Mouse (Mus musculus): ENCODE results near the gene Car6. TPM values are rescaled to one million over a fixed set of nuclear protein-coding genes. Genes with fewer than 3 reads are reported as not detected.

The Car6 gene
- total and polyA plus RNA-seq, 2 experiments from 2014 or later: not detected

DNA sequence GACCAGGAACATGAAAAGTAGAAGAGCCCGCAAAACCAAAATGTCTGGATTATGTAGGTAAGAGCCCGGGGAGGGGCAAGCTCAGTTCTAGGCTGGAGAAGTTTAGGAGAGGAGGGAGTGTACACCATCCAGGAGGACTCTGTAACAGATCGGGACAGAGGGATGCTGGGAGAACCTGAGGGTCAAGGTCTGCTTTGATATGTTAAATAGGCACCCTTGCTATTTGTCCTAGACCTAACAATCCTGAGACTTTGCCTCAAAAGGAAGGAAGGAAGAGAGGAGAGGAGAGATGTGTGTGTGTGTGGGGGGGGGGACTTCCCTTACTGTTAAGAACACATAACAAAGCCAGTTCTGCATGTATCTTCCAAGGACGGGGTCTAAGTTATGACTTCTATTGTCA is 45.8 kb downstream of the Car6 start:
- H3K9me3 ChIP-seq (replicated peaks; ENCODE audit: control insufficient read depth, low read length): no peaks in the 10 kb centered on the region
- no peak for ATAC-seq (ENCODE audit: insufficient read depth, low read depth)
- H3K4me2 ChIP-seq (ENCODE audit: low read depth, low read length): no peak overlapping the region
- no peaks in the 10 kb centered on the region for H3K27me3 ChIP-seq (ENCODE audit: control insufficient read depth, insufficient read depth, low read length)
- no peak overlapping the region for H3K27ac ChIP-seq (ENCODE audit: low read depth)
- H3K36me3 ChIP-seq (replicated peaks; ENCODE audit: control insufficient read depth, insufficient read depth, low read length): no peaks in the 10 kb centered on the region
- H3K9ac ChIP-seq (replicated peaks; ENCODE audit: low read depth, low read length): no peak overlapping the region
- WGBS: 80% methylated on average over 4 of the region's 4 CpGs
- no peaks in the 10 kb centered on the region for H3K4me1 ChIP-seq (ENCODE audit: control insufficient read depth, insufficient read depth)
- TF ChIP-seq CTCF (IDR thresholded peaks at IDR 0.05; ENCODE audit: low read depth) (no peak), EP300 (IDR thresholded peaks at IDR 0.05; ENCODE audit: low read depth) (no peak)
- no peak overlapping the region for H3K4me3 ChIP-seq (ENCODE audit: low read depth, low read length)
- DNase-seq (ENCODE audit: low spot score): no peak

DNA sequence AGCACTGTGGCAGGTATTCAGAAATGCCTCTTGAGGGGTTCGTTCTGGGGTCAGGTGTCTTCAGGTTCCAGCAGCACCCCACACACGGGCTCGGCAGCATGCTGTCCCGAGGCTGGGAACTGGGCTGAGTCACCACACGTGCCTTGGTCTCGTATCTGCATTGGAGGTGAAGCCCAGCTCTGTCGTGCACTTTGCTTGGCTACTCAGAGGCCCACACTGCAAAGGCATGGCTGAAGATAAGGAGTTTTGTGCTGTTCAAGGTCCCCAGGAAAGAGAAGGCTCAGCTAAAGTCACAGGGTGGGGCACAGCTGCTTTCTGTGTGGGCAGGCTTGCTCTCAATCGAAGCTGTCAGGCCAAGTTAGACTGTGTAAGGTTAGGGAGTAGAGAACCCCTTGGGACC is 48.6 kb downstream of the Car6 start:
- Histone ChIP-seq H3K27ac (ENCODE audit: low read depth) (no peak overlapping the region), H3K4me1 (ENCODE audit: control insufficient read depth, insufficient read depth) (no peaks in the 10 kb centered on the region), H3K36me3 (replicated peaks; ENCODE audit: control insufficient read depth, insufficient read depth, low read length) (no peaks in the 10 kb centered on the region), H3K4me3 (ENCODE audit: low read depth, low read length) (no peak overlapping the region), H3K4me2 (ENCODE audit: low read depth, low read length) (no peak overlapping the region), H3K27me3 (ENCODE audit: control insufficient read depth, insufficient read depth, low read length) (no peaks in the 10 kb centered on the region), H3K9me3 (replicated peaks; ENCODE audit: control insufficient read depth, low read length) (no peaks in the 10 kb centered on the region), H3K9ac (replicated peaks; ENCODE audit: low read depth, low read length) (no peak overlapping the region)
- ATAC-seq (ENCODE audit: insufficient read depth, low read depth) (peak; percentile 47; the same call in 1 of the 2 replicates), DNase-seq (ENCODE audit: low spot score) (no peak)
- WGBS: 40% methylated on average over 8 of the region's 8 CpGs
- TF ChIP-seq EP300 (IDR thresholded peaks at IDR 0.05; ENCODE audit: low read depth) (no peak), CTCF (IDR thresholded peaks at IDR 0.05; ENCODE audit: low read depth) (no peak)

- WGBS: 78% methylated on average over 7 of the region's 7 CpGs
- ATAC-seq (ENCODE audit: insufficient read depth, low read depth) (no peak), DNase-seq (ENCODE audit: low spot score) (no peak)
- Histone ChIP-seq H3K27me3 (ENCODE audit: control insufficient read depth, insufficient read depth, low read length) (no peaks in the 10 kb centered on the region), H3K9ac (replicated peaks; ENCODE audit: low read depth, low read length) (no peak overlapping the region), H3K4me1 (ENCODE audit: control insufficient read depth, insufficient read depth) (no peaks in the 10 kb centered on the region), H3K36me3 (replicated peaks; ENCODE audit: control insufficient read depth, insufficient read depth, low read length) (no peaks in the 10 kb centered on the region), H3K4me2 (ENCODE audit: low read depth, low read length) (no peak overlapping the region), H3K9me3 (replicated peaks; ENCODE audit: control insufficient read depth, low read length) (no peaks in the 10 kb centered on the region), H3K27ac (ENCODE audit: low read depth) (no peak overlapping the region), H3K4me3 (ENCODE audit: low read depth, low read length) (no peak overlapping the region)
- TF ChIP-seq CTCF (IDR thresholded peaks at IDR 0.05; ENCODE audit: low read depth) (no peak), EP300 (IDR thresholded peaks at IDR 0.05; ENCODE audit: low read depth) (no peak)
These were observed 50.1 kb downstream of the Car6 start for GRCm38 (mm10) chr4:150151045-150151444.

DNA sequence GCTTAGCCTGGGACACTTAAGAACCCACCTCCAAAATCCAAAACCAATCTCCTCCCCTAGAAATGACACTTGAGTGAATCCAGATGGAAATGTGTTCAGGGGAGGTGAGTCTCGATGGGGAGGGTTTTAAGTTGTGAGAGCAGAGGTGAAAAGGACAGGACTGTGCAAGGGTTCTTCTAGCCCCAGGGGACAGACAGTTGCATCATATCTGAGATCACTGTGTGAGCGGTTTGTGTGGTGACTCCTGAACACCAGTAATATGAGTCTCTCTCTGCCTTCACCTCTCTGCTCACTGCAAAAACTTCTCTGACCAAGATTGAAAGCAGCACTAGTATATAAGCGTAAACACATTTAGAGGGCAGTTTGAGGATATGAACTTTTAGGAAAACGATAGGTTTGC is 54.8 kb downstream of the Car6 start:
- H3K9ac ChIP-seq (replicated peaks; ENCODE audit: low read depth, low read length): no peak overlapping the region
- no peak overlapping the region for H3K4me3 ChIP-seq (ENCODE audit: low read depth, low read length)
- H3K27ac ChIP-seq (ENCODE audit: low read depth): no peak overlapping the region
- H3K9me3 ChIP-seq (replicated peaks; ENCODE audit: control insufficient read depth, low read length): no peaks in the 10 kb centered on the region
- H3K36me3 ChIP-seq (replicated peaks; ENCODE audit: control insufficient read depth, insufficient read depth, low read length): no peaks in the 10 kb centered on the region
- no peak for DNase-seq (ENCODE audit: low spot score)
- H3K4me1 ChIP-seq (ENCODE audit: control insufficient read depth, insufficient read depth): no peaks in the 10 kb centered on the region
- H3K4me2 ChIP-seq (ENCODE audit: low read depth, low read length): no peak overlapping the region
- H3K27me3 ChIP-seq (ENCODE audit: control insufficient read depth, insufficient read depth, low read length): no peaks in the 10 kb centered on the region
- TF ChIP-seq CTCF (IDR thresholded peaks at IDR 0.05; ENCODE audit: low read depth) (no peak), EP300 (IDR thresholded peaks at IDR 0.05; ENCODE audit: low read depth) (no peak)
- WGBS: 78% methylated on average over 4 of the region's 4 CpGs
- no peak for ATAC-seq (ENCODE audit: insufficient read depth, low read depth)

- Histone ChIP-seq H3K4me1 (ENCODE audit: control insufficient read depth, insufficient read depth) (no peaks in the 10 kb centered on the region), H3K36me3 (replicated peaks; ENCODE audit: control insufficient read depth, insufficient read depth, low read length) (no peaks in the 10 kb centered on the region), H3K27me3 (ENCODE audit: control insufficient read depth, insufficient read depth, low read length) (no peaks in the 10 kb centered on the region), H3K4me3 (ENCODE audit: low read depth, low read length) (no peak overlapping the region), H3K9ac (replicated peaks; ENCODE audit: low read depth, low read length) (no peak overlapping the region), H3K4me2 (ENCODE audit: low read depth, low read length) (no peak overlapping the region), H3K9me3 (replicated peaks; ENCODE audit: control insufficient read depth, low read length) (no peaks in the 10 kb centered on the region), H3K27ac (ENCODE audit: low read depth) (no peak overlapping the region)
- ATAC-seq (ENCODE audit: insufficient read depth, low read depth): no peak
- WGBS: 31% methylated on average over 12 of the region's 12 CpGs
- no peak for DNase-seq (ENCODE audit: low spot score)
- no peak for TF ChIP-seq CTCF (IDR thresholded peaks at IDR 0.05; ENCODE audit: low read depth)
- TF ChIP-seq EP300 (IDR thresholded peaks at IDR 0.05; ENCODE audit: low read depth): no peak
These were observed 56.9 kb downstream of the Car6 start for GRCm38 (mm10) chr4:150144242-150144641.

GRCm38 (mm10) chr4:150140346-150140745 is 60.8 kb downstream of the Car6 start:
- Histone ChIP-seq H3K27ac (ENCODE audit: low read depth) (no peak overlapping the region), H3K36me3 (replicated peaks; ENCODE audit: control insufficient read depth, insufficient read depth, low read length) (no peaks in the 10 kb centered on the region), H3K27me3 (ENCODE audit: control insufficient read depth, insufficient read depth, low read length) (0 out of 2 replicates have a peak, but pooled peaks cover 3% of the 10 kb centered on the region), H3K9ac (replicated peaks; ENCODE audit: low read depth, low read length) (no peak overlapping the region), H3K4me2 (ENCODE audit: low read depth, low read length) (no peak overlapping the region), H3K4me1 (ENCODE audit: control insufficient read depth, insufficient read depth) (no peaks in the 10 kb centered on the region), H3K4me3 (ENCODE audit: low read depth, low read length) (no peak overlapping the region), H3K9me3 (replicated peaks; ENCODE audit: control insufficient read depth, low read length) (no peaks in the 10 kb centered on the region)
- WGBS: 82% methylated on average over 7 of the region's 7 CpGs
- TF ChIP-seq CTCF (IDR thresholded peaks at IDR 0.05; ENCODE audit: low read depth): no peak
- no peak for TF ChIP-seq EP300 (IDR thresholded peaks at IDR 0.05; ENCODE audit: low read depth)
- ATAC-seq (ENCODE audit: insufficient read depth, low read depth): no peak
- no peak for DNase-seq (ENCODE audit: low spot score)
